Mouse (Mus musculus) heart, postnatal 0 days (tissue): ENCODE measurements around the gene Slc7a8. TPM values are rescaled to one million over a fixed set of nuclear protein-coding genes. Genes with fewer than 3 reads are reported as not detected.

Experiments used
- ATAC-seq: fragments of 200-750 bp; cut with Nextera tagmentation; 2 replicates; pipeline ENCODE4 v1.8.0; 2017; ENCODE audit warnings: low read depth, moderate number of reproducible peaks, moderate library complexity; ENCODE audit not compliant: insufficient read depth
- DNase-seq: peaks from one replicate; pipeline ENCODE4 v3.0.0-alpha.2; 2016; ENCODE audit warnings: low spot score
- H3K27ac ChIP-seq: fragments of 300-500 bp; sonication (generic); 2 replicates; pipeline ENCODE4 v1.5.1; 2014; ENCODE audit warnings: low read depth, mild to moderate bottlenecking
- H3K27me3 ChIP-seq: fragments of 300-500 bp; sonication (generic); 2 replicates; pipeline ENCODE4 v1.6.1; 2014; ENCODE audit warnings: low read length, mixed read lengths; ENCODE audit not compliant: control insufficient read depth, insufficient read depth
- H3K36me3 ChIP-seq: fragments of 300-500 bp; sonication (generic); replicated peaks from 2 replicates; pipeline ENCODE4 v1.6.1; 2014; ENCODE audit warnings: low read length, mixed read lengths; ENCODE audit not compliant: control insufficient read depth, insufficient read depth
- H3K4me1 ChIP-seq: fragments of 300-500 bp; sonication (generic); 2 replicates; pipeline ENCODE4 v1.6.1; 2014; ENCODE audit warnings: antibody characterized with exemption; ENCODE audit not compliant: control insufficient read depth, insufficient read depth
- H3K4me2 ChIP-seq: fragments of 300-500 bp; sonication (generic); 2 replicates; pipeline ENCODE4 v1.6.1; 2014; ENCODE audit warnings: low read depth, mild to moderate bottlenecking, low read length, moderate library complexity
- H3K4me3 ChIP-seq: fragments of 300-500 bp; sonication (generic); 2 replicates; pipeline ENCODE4 v1.5.1; 2014; ENCODE audit warnings: low read depth, low read length
- H3K9ac ChIP-seq: fragments of 300-500 bp; sonication (generic); replicated peaks from 2 replicates; pipeline ENCODE4 v1.6.1; 2014; ENCODE audit warnings: low read depth, low read length, mixed read lengths
- H3K9me3 ChIP-seq: fragments of 300-500 bp; sonication (generic); replicated peaks from 2 replicates; pipeline ENCODE4 v1.6.1; 2016; ENCODE audit warnings: low read length; ENCODE audit not compliant: control insufficient read depth
- CTCF ChIP-seq: IDR thresholded peaks from 2 replicates; pipeline ENCODE4 v1.5.1; 2016; ENCODE audit warnings: antibody characterized with exemption, control low read depth, low read depth
- EP300 ChIP-seq: IDR thresholded peaks from 2 replicates; pipeline ENCODE4 v1.6.1; 2016; ENCODE audit warnings: antibody characterized with exemption, low read depth
- WGBS: fragments of 180-500 bp; shearing (Covaris S2); extraction: QIAGEN DNeasy Blood & Tissue Kit; methylation state at CpG from one replicate; pipeline ENCODE4 v1.1.7; 2014; 5-methylcytosine and 5-hydroxymethylcytosine counted together
- polyA plus RNA-seq: library from polyadenylated mRNA; unstranded; fragments of >200 nt; fragmentation: Nextera tagmentation; extraction: Ambion mirVana; gene quantifications from 2 replicates; pipeline ENCODE4 v1.2.1, GENCODE M21; 2015
- total RNA-seq: library from RNA; depleted of rRNA; stranded (reverse); fragments of >200 nt; gene quantifications from 2 replicates; pipeline ENCODE4 v1.2.3, GENCODE M21; 2014; ENCODE audit warnings: low replicate concordance

Gene Slc7a8
- total and polyA plus RNA-seq, 2 experiments from 2014 or later = 1.2 to 3.1 TPM

- H3K27ac ChIP-seq = no peak overlapping the region
- no peaks in the 10 kb centered on the region for H3K27me3 ChIP-seq
- no peaks in the 10 kb centered on the region for H3K36me3 ChIP-seq
- H3K4me2 ChIP-seq = no peak overlapping the region
- DNase-seq (no peak), ATAC-seq (no peak)
- H3K4me3 ChIP-seq = no peak overlapping the region
- TF ChIP-seq CTCF (no peak), EP300 (no peak)
- no peaks in the 10 kb centered on the region; the same call in 1 of the 2 replicates for H3K4me1 ChIP-seq
- WGBS = 90% methylated on average over 15 of the region's 15 CpGs
- no peaks in the 10 kb centered on the region for H3K9me3 ChIP-seq
- no peak overlapping the region for H3K9ac ChIP-seq
These were observed 15.0 kb upstream of the Slc7a8 start for GRCm38 (mm10) chr14:54796760-54797159.

DNA sequence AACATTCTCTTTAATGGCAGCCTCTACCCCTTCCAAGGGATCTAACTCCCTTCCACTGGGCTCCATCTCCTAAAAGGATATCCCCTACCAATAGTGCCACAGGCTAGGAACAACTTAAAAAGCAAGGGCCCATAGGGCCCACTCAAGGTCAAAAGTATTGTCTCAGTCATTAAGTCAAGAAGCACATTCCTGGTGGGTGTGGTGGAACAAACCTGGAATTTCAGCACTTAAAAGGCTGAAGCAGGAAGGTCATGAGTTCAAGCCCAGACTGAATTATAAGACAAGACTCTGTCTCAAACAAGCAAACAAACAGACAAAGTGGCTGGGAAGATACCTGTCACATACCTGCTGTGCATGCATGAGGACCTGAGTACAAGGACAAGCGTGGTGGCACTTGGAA is 14.2 kb upstream of the Slc7a8 start:
- DNase-seq = no peak
- ATAC-seq = no peak
- WGBS = 93% methylated on average over 1 of the region's 1 CpGs
- Histone ChIP-seq H3K9me3 (no peaks in the 10 kb centered on the region), H3K27me3 (no peaks in the 10 kb centered on the region), H3K36me3 (no peaks in the 10 kb centered on the region), H3K4me2 (no peak overlapping the region), H3K27ac (no peak overlapping the region), H3K9ac (no peak overlapping the region), H3K4me1 (no peaks in the 10 kb centered on the region; the same call in 1 of the 2 replicates), H3K4me3 (no peak overlapping the region)
- TF ChIP-seq EP300 (no peak), CTCF (no peak)

GRCm38 (mm10) chr14:54793894-54794830 is 12.4 kb upstream of the Slc7a8 start:
- no peak for ATAC-seq
- TF ChIP-seq EP300 = no peak
- no peak for TF ChIP-seq CTCF
- DNase-seq = no peak
- Histone ChIP-seq H3K27me3 (no peaks in the 10 kb centered on the region), H3K27ac (no peak overlapping the region), H3K9me3 (no peaks in the 10 kb centered on the region), H3K4me2 (no peak overlapping the region), H3K4me3 (no peak overlapping the region), H3K9ac (no peak overlapping the region), H3K36me3 (no peaks in the 10 kb centered on the region), H3K4me1 (no peaks in the 10 kb centered on the region)
- 65% methylated on average over 8 of the region's 8 CpGs for WGBS

DNA sequence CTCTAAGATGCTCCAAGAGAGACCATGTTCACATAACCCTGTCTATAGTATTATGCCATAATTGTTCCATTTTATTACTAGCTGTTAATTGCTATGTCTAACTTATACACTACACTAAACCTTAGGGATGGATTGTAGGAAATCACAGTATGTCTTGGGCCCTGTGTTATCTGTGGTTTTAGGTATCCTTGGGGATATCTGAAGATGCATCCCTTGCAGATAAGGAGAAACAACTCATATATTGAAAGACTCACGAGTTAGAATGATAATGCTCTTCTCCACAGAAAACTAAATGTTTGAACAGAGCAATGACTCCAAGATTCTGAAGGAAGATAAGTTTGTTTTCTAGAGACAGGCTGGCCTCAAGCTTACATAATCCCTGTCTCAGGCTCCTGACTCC is 11.6 kb upstream of the Slc7a8 start:
- no peak overlapping the region for H3K27ac ChIP-seq
- no peaks in the 10 kb centered on the region for H3K36me3 ChIP-seq
- TF ChIP-seq EP300 (no peak), CTCF (no peak)
- ATAC-seq = no peak
- no peak overlapping the region for H3K4me3 ChIP-seq
- H3K4me1 ChIP-seq = no peaks in the 10 kb centered on the region
- DNase-seq = no peak
- H3K9me3 ChIP-seq = no peaks in the 10 kb centered on the region
- H3K27me3 ChIP-seq = no peaks in the 10 kb centered on the region
- H3K9ac ChIP-seq = no peak overlapping the region
- WGBS = 35% methylated on average over 1 of the region's 1 CpGs
- no peak overlapping the region for H3K4me2 ChIP-seq

DNA sequence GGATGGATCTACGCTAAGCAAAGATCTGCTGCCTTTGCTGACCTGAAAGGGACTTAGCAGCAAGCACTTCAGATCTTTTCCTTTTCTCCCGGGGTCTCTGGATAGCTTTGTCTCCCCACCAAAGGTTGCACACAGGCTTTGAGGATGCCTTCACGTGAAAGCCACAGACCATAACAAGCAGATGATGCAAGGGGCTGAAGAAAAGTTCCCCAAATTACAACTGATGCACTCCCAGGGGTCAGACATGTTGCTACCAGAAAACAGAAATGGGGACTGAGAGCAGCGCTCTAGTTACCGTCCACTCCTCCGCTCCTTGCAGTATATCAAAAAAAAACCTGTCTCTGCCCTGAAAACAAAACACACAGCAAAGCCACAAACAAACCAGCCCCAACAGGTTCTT is 10.4 kb upstream of the Slc7a8 start:
- H3K9me3 ChIP-seq = no peaks in the 10 kb centered on the region
- no peak overlapping the region for H3K9ac ChIP-seq
- H3K36me3 ChIP-seq = no peaks in the 10 kb centered on the region
- WGBS = 83% methylated on average over 6 of the region's 6 CpGs
- no peak overlapping the region for H3K4me3 ChIP-seq
- H3K27ac ChIP-seq = no peak overlapping the region
- DNase-seq = no peak
- no peaks in the 10 kb centered on the region for H3K4me1 ChIP-seq
- TF ChIP-seq EP300 = no peak
- no peak for TF ChIP-seq CTCF
- H3K27me3 ChIP-seq = no peaks in the 10 kb centered on the region
- ATAC-seq = no peak
- no peak overlapping the region for H3K4me2 ChIP-seq

GRCm38 (mm10) chr14:54788231-54788630 is 6.5 kb upstream of the Slc7a8 start:
- no peaks in the 10 kb centered on the region for H3K9me3 ChIP-seq
- ATAC-seq (no peak), DNase-seq (no peak)
- H3K4me3 ChIP-seq = no peak overlapping the region
- no peak overlapping the region for H3K4me2 ChIP-seq
- TF ChIP-seq CTCF (no peak), EP300 (no peak)
- no peaks in the 10 kb centered on the region for H3K27me3 ChIP-seq
- H3K36me3 ChIP-seq = no peaks in the 10 kb centered on the region
- 91% methylated on average over 5 of the region's 5 CpGs for WGBS
- H3K4me1 ChIP-seq = no peaks in the 10 kb centered on the region
- no peak overlapping the region for H3K27ac ChIP-seq
- no peak overlapping the region for H3K9ac ChIP-seq
